ENCODE assay signal across 18 mouse cellular contexts in genomic region chr17:63758817-63759404, GRCm38 (mm10).
DNase-seq lines count a peak whose midpoint lies in the region; ATAC-seq and TF ChIP-seq lines count a peak whose summit lies in the region.
"Had no signal": no experiment of that assay in that cellular context is flagged by ENCODE, and none has a peak within 500 bp of the region (broad histone marks: within the 10 kb centered on the region; RNA-seq: fewer than 3 reads in every experiment).

No protein-coding gene starts in this region.

- H3K27me3 ChIP-seq in kidney, postnatal 0 days (ENCODE audit: insufficient read depth, low read length): no peaks in the 10 kb centered on the region
- no peaks in the 10 kb centered on the region for H3K27me3 ChIP-seq in midbrain, embryonic 15.5 days (replicated peaks)
- no peaks in the 10 kb centered on the region for H3K27me3 ChIP-seq in liver, postnatal 0 days (ENCODE audit: insufficient read depth, low read length)
- H3K27me3 ChIP-seq: CH12.LX; forebrain, embryonic 12.5 days; heart, embryonic 15.5 days; neural tube, embryonic 12.5 days had no signal

- no peak overlapping the region for H3K4me3 ChIP-seq in kidney, postnatal 0 days (replicated peaks; ENCODE audit: low read depth, low read length)
- no peak overlapping the region for H3K4me3 ChIP-seq in midbrain, embryonic 15.5 days
- no peak overlapping the region for H3K4me3 ChIP-seq in liver, postnatal 0 days (ENCODE audit: low read depth, low read length)
- H3K4me3 ChIP-seq: forebrain, embryonic 12.5 days; heart, embryonic 15.5 days; neural tube, embryonic 12.5 days had no signal

- TF ChIP-seq CTCF in kidney, postnatal 0 days (IDR thresholded peaks at IDR 0.05; ENCODE audit: low read depth): no peak
- TF ChIP-seq CTCF in liver, postnatal 0 days (IDR thresholded peaks at IDR 0.05; ENCODE audit: low read depth): no peak

- H3K9ac ChIP-seq in kidney, postnatal 0 days (ENCODE audit: low read depth, low read length): no peak overlapping the region
- no peak overlapping the region for H3K9ac ChIP-seq in midbrain, embryonic 15.5 days
- no peak overlapping the region for H3K9ac ChIP-seq in liver, postnatal 0 days (replicated peaks)
- H3K9ac ChIP-seq: forebrain, embryonic 12.5 days; heart, embryonic 15.5 days; neural tube, embryonic 12.5 days had no signal

- H3K4me2 ChIP-seq in kidney, postnatal 0 days (ENCODE audit: low read length): no peak overlapping the region
- H3K4me2 ChIP-seq in midbrain, embryonic 15.5 days: no peak overlapping the region
- no peak overlapping the region for H3K4me2 ChIP-seq in liver, postnatal 0 days (ENCODE audit: low read depth, low read length)
- H3K4me2 ChIP-seq: forebrain, embryonic 12.5 days; heart, embryonic 15.5 days; neural tube, embryonic 12.5 days had no signal

- ATAC-seq in kidney, postnatal 0 days (replicated peaks; ENCODE audit: low FRiP score, low read depth): no peak
- peak; percentile 63; the same call in 1 of the 2 replicates for ATAC-seq in midbrain, embryonic 15.5 days (replicated peaks)
- no peak for ATAC-seq in liver, postnatal 0 days

- 47% methylated on average over 7 of the region's 7 CpGs for WGBS in kidney, postnatal 0 days
- WGBS in midbrain, embryonic 15.5 days: 50% methylated on average over 7 of the region's 7 CpGs
- WGBS in liver, postnatal 0 days (ENCODE audit: insufficient replicate concordance): 70% methylated on average over 7 of the region's 7 CpGs

- no peaks in the 10 kb centered on the region for H3K9me3 ChIP-seq in kidney, postnatal 0 days (replicated peaks; ENCODE audit: low read length)
- H3K9me3 ChIP-seq in midbrain, embryonic 15.5 days: no peaks in the 10 kb centered on the region
- no peaks in the 10 kb centered on the region for H3K9me3 ChIP-seq in liver, postnatal 0 days (ENCODE audit: low read length)
- H3K9me3 ChIP-seq: forebrain, embryonic 12.5 days; heart, embryonic 15.5 days; neural tube, embryonic 12.5 days had no signal

- H3K36me3 ChIP-seq in kidney, postnatal 0 days (ENCODE audit: insufficient read depth, low read length): no peaks in the 10 kb centered on the region
- no peaks in the 10 kb centered on the region for H3K36me3 ChIP-seq in midbrain, embryonic 15.5 days (replicated peaks)
- H3K36me3 ChIP-seq in liver, postnatal 0 days (replicated peaks; ENCODE audit: insufficient read depth, low read length): no peaks in the 10 kb centered on the region
- H3K36me3 ChIP-seq: forebrain, embryonic 12.5 days; heart, embryonic 15.5 days; neural tube, embryonic 12.5 days had no signal

- no peak for TF ChIP-seq EP300 in liver, postnatal 0 days (IDR thresholded peaks at IDR 0.05; ENCODE audit: low read depth)

- H3K4me1 ChIP-seq in kidney, postnatal 0 days (replicated peaks; ENCODE audit: insufficient read depth, low read length): no peaks in the 10 kb centered on the region
- peaks cover 10% of the 10 kb centered on the region for H3K4me1 ChIP-seq in midbrain, embryonic 15.5 days
- H3K4me1 ChIP-seq in liver, postnatal 0 days (ENCODE audit: insufficient read depth): no peaks in the 10 kb centered on the region
- H3K4me1 ChIP-seq: forebrain, embryonic 12.5 days; heart, embryonic 15.5 days; neural tube, embryonic 12.5 days had no signal

- H3K27ac ChIP-seq in kidney, postnatal 0 days: no peak overlapping the region
- H3K27ac ChIP-seq in midbrain, embryonic 15.5 days: peak overlapping the region; percentile 16
- no peak overlapping the region for H3K27ac ChIP-seq in liver, postnatal 0 days (ENCODE audit: low read depth)
- H3K27ac ChIP-seq: forebrain, embryonic 12.5 days; heart, embryonic 15.5 days; neural tube, embryonic 12.5 days had no signal

- peak; percentile 11 to 12 for DNase-seq in cerebellum, postnatal 25 days
- DNase-seq in cerebellum, adult 9-10 months: no peak
- DNase-seq in kidney, postnatal 0 days (ENCODE audit: low spot score): peak; percentile 5
- DNase-seq in kidney, postnatal 25 days: no peak
- DNase-seq in brain, adult 2 months (ENCODE audit: low read depth, low spot score): peak; percentile 21
- DNase-seq in liver, postnatal 0 days: no peak
- DNase-seq: adrenal gland, postnatal 36 days; cerebellum, postnatal 36 days; gastrocnemius, postnatal 25 days; kidney, adult 11 months; liver; lung, postnatal 10 days; thymus, adult 2 months had no signal

Comparison
In these comparisons a context has a peak if more than half of its experiments do, and no peak if none do; other contexts are left out.
1. DNase-seq: peak in cerebellum, postnatal 25 days (2 of 2), kidney, postnatal 0 days (single experiment) and brain, adult 2 months (single experiment); none in cerebellum, adult 9-10 months (single experiment), kidney, postnatal 25 days (0 of 2) and liver, postnatal 0 days (single experiment).